Mouse (Mus musculus): ENCODE results near the gene Olfr635. TPM values are rescaled to one million over a fixed set of nuclear protein-coding genes. Genes with fewer than 3 reads are reported as not detected.

Olfr635 gene
- total and polyA plus RNA-seq, 3 experiments, result 0.33 TPM; not detected in 2

DNA sequence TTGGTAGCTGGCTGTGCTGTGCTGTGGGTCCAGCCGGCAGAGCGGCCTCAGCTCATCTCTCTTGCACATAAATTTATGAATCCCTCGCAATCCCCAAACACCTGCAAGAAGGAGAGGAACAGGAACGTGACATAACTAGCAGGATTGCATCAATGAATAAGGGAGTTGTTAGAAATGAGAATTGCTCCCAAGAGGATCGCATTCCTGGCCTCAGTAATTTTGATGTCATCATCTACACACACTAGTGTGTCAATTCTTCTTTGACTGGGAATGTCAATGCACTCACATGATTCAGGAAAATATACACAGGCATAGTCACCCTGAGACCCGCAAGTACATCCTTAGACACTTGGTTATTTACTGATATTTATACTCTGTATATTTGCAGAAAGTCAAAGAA is 54.5 kb downstream of the Olfr635 start, which contains the start of gene Olfr640:
Olfr640 (minus strand) TSS at position 101 of the 400 bp plus-strand sequence.
- TF ChIP-seq TAL1 (conservative IDR thresholded peaks at IDR 0.05; ENCODE audit: low read depth, low read length) (no peak), CTCF (IDR thresholded peaks at IDR 0.05; ENCODE audit: low read depth, low read length) (no peak), GATA2 (IDR thresholded peaks at IDR 0.05; ENCODE audit: borderline replicate concordance, low read depth, low read length) (no peak), GATA1 (IDR thresholded peaks at IDR 0.05; ENCODE audit: borderline replicate concordance, low read length) (no peak), POLR2AphosphoS5 (IDR thresholded peaks at IDR 0.05; ENCODE audit: insufficient replicate concordance, low read depth, low read length) (no peak)
- no peaks in the 10 kb centered on the region for H3K4me1 ChIP-seq (ENCODE audit: insufficient read depth, low read depth, low read length)
- no peak for ATAC-seq (ENCODE audit: extremely low read depth, insufficient number of reproducible peaks, low FRiP score, poor library complexity, severe bottlenecking)

DNA sequence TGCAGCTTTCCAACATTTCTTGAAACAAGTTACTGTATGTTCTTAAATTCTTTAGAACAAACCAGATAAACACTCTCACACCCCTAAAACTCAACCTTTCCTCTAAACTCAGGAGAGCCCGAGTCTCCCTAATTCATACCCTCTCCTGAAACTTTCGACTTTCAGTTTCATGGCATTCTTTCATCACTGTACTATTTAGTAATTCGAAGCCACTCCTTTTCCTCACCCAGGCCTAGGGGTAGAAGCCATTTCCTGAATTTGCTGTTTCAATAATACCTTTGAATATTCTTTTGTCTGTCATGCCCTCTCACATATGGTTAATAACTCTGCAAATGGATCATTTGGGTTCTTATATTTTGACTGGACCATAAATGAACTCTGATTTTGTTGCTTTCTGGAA is 56.0 kb downstream of the Olfr635 start:
- Histone ChIP-seq H3K36me3 (replicated peaks) (no peaks in the 10 kb centered on the region), H3K4me3 (ENCODE audit: low read depth, low read length) (no peak overlapping the region), H3K4me1 (ENCODE audit: insufficient read depth, low read depth, low read length) (no peaks in the 10 kb centered on the region), H3K9me3 (replicated peaks) (no peaks in the 10 kb centered on the region), H3K27me3 (ENCODE audit: insufficient read depth, low read length) (peaks cover 2% of the 10 kb centered on the region; the same call in 1 of the 2 replicates)
- DNase-seq (ENCODE audit: low spot score), result no peak
- no peak for ATAC-seq (ENCODE audit: extremely low read depth, insufficient number of reproducible peaks, low FRiP score, poor library complexity, severe bottlenecking)
- TF ChIP-seq CTCF (IDR thresholded peaks at IDR 0.05; ENCODE audit: low read depth, low read length) (no peak), POLR2AphosphoS5 (IDR thresholded peaks at IDR 0.05; ENCODE audit: insufficient replicate concordance, low read depth, low read length) (no peak), TAL1 (conservative IDR thresholded peaks at IDR 0.05; ENCODE audit: low read depth, low read length) (no peak)

More for the DNA sequence above, 54.5 kb downstream of the Olfr635 start, which contains the start of gene Olfr640:
- Histone ChIP-seq H3K9me3 (replicated peaks) (no peaks in the 10 kb centered on the region), H3K4me3 (ENCODE audit: low read depth, low read length) (no peak within 1 kb of the TSS), H3K27me3 (ENCODE audit: insufficient read depth, low read length) (peaks cover 2% of the 10 kb centered on the region; the same call in 1 of the 2 replicates), H3K36me3 (replicated peaks) (no peaks in the 10 kb centered on the region)
- DNase-seq (ENCODE audit: low spot score), result no peak

DNA sequence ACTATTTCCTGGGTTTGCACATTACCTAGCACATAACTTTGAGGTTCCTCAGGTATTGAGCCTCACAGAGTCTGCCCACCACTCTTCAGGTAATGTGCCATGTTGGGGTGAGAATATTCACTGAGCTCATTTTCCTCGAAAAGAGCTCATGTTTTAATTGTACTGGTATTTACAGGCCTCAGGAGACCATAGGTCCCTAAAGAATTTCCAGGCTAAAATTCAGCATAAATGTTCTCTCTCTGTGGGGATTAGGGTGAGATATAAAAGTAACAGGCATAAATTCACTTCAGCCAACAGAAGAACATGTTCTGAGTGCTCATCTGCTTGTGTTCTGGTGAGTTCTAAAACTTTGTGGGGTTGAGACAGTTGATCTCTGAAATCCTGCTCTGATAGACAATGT is 64.2 kb downstream of the Olfr635 start, which contains the start of gene Olfr641:
Olfr641 (plus strand) TSS at position 301 of the 400 bp plus-strand sequence.
- H3K36me3 ChIP-seq (replicated peaks), result no peaks in the 10 kb centered on the region
- H3K4me1 ChIP-seq (ENCODE audit: insufficient read depth, low read depth, low read length), result no peaks in the 10 kb centered on the region
- TF ChIP-seq GATA1 (IDR thresholded peaks at IDR 0.05; ENCODE audit: borderline replicate concordance, low read length) (no peak), CTCF (IDR thresholded peaks at IDR 0.05; ENCODE audit: low read depth, low read length) (no peak), TAL1 (conservative IDR thresholded peaks at IDR 0.05; ENCODE audit: low read depth, low read length) (no peak), GATA2 (IDR thresholded peaks at IDR 0.05; ENCODE audit: borderline replicate concordance, low read depth, low read length) (no peak), POLR2AphosphoS5 (IDR thresholded peaks at IDR 0.05; ENCODE audit: insufficient replicate concordance, low read depth, low read length) (no peak)
- DNase-seq (ENCODE audit: low spot score) (no peak), ATAC-seq (ENCODE audit: extremely low read depth, insufficient number of reproducible peaks, low FRiP score, poor library complexity, severe bottlenecking) (no peak)
- H3K9me3 ChIP-seq (replicated peaks), result no peaks in the 10 kb centered on the region
- H3K4me3 ChIP-seq (ENCODE audit: low read depth, low read length), result no peak within 1 kb of the TSS
- H3K27me3 ChIP-seq (ENCODE audit: insufficient read depth, low read length), result no peaks in the 10 kb centered on the region

Other genes with a start within 250 kb of the Olfr635 start
Only the 20 nearest of the 34 such genes appear.
- gene Hbb-bt, start 157.2 kb upstream of the Olfr635 start, total RNA-seq (2014; fragmentation: Nextera tagmentation), result 14.8 and 396 TPM in 2 replicates
- gene Hbb-bt, start 157.2 kb upstream of the Olfr635 start, total RNA-seq (2017), result 3.3 and 7.8 TPM in 2 replicates
- gene Hbb-bt, start 157.2 kb upstream of the Olfr635 start, polyA plus RNA-seq (2012), result 27.9 and 40.4 TPM in 2 replicates
- gene Hbb-bs, start 143.1 kb upstream of the Olfr635 start, total RNA-seq (2014; fragmentation: Nextera tagmentation), result 153 and 3,173 TPM in 2 replicates
- gene Hbb-bs, start 143.1 kb upstream of the Olfr635 start, total RNA-seq (2017), result 10.4 and 23.5 TPM in 2 replicates
- gene Hbb-bs, start 143.1 kb upstream of the Olfr635 start, polyA plus RNA-seq (2012), result 137 and 158 TPM in 2 replicates
- gene Hbb-bh2, start 130.6 kb upstream of the Olfr635 start, total RNA-seq (2014; fragmentation: Nextera tagmentation), result not detected in 2 replicates
- gene Hbb-bh2, start 130.6 kb upstream of the Olfr635 start, total RNA-seq (2017), result not detected in 2 replicates
- not detected in 2 replicates for gene Hbb-bh2, start 130.6 kb upstream of the Olfr635 start, polyA plus RNA-seq (2012)
- 1.6 TPM in 1 of 2 replicates, not detected in the other for gene Hbb-bh1, start 128.0 kb upstream of the Olfr635 start, total RNA-seq (2014; fragmentation: Nextera tagmentation)
- gene Hbb-bh1, start 128.0 kb upstream of the Olfr635 start, total RNA-seq (2017), result 0.41 TPM in 1 of 2 replicates, not detected in the other
- not detected in 2 replicates for gene Hbb-bh1, start 128.0 kb upstream of the Olfr635 start, polyA plus RNA-seq (2012)
- not detected in 2 replicates for gene Hbb-y, start 117.9 kb upstream of the Olfr635 start, total RNA-seq (2014; fragmentation: Nextera tagmentation)
- not detected in 2 replicates for gene Hbb-y, start 117.9 kb upstream of the Olfr635 start, total RNA-seq (2017)
- not detected in 2 replicates for gene Hbb-y, start 117.9 kb upstream of the Olfr635 start, polyA plus RNA-seq (2012)
- gene Olfr66, start 84.9 kb upstream of the Olfr635 start, total RNA-seq (2014; fragmentation: Nextera tagmentation), result not detected in 2 replicates
- 0.12 TPM in 1 of 2 replicates, not detected in the other for gene Olfr66, start 84.9 kb upstream of the Olfr635 start, total RNA-seq (2017)
- gene Olfr66, start 84.9 kb upstream of the Olfr635 start, polyA plus RNA-seq (2012), result not detected in 2 replicates
- not detected in 2 replicates for gene Olfr64, start 76.7 kb upstream of the Olfr635 start, total RNA-seq (2014; fragmentation: Nextera tagmentation)
- 0.05 TPM in 1 of 2 replicates, not detected in the other for gene Olfr64, start 76.7 kb upstream of the Olfr635 start, total RNA-seq (2017)
- gene Olfr64, start 76.7 kb upstream of the Olfr635 start, polyA plus RNA-seq (2012), result not detected in 2 replicates
- not detected in 2 replicates for gene Olfr65, start 67.7 kb upstream of the Olfr635 start, total RNA-seq (2014; fragmentation: Nextera tagmentation)
- gene Olfr65, start 67.7 kb upstream of the Olfr635 start, total RNA-seq (2017), result not detected in 2 replicates
- not detected in 2 replicates for gene Olfr65, start 67.7 kb upstream of the Olfr635 start, polyA plus RNA-seq (2012)
- not detected in 2 replicates for gene Olfr631, start 42.3 kb upstream of the Olfr635 start, total RNA-seq (2014; fragmentation: Nextera tagmentation)
- gene Olfr631, start 42.3 kb upstream of the Olfr635 start, total RNA-seq (2017), result 0.33 TPM in 1 of 2 replicates, not detected in the other
- gene Olfr631, start 42.3 kb upstream of the Olfr635 start, polyA plus RNA-seq (2012), result not detected in 2 replicates
- not detected in 2 replicates for gene Olfr632, start 36.8 kb upstream of the Olfr635 start, total RNA-seq (2014; fragmentation: Nextera tagmentation)
- gene Olfr632, start 36.8 kb upstream of the Olfr635 start, total RNA-seq (2017), result 0.16 TPM in 1 of 2 replicates, not detected in the other
- gene Olfr632, start 36.8 kb upstream of the Olfr635 start, polyA plus RNA-seq (2012), result not detected in 2 replicates
- not detected in 2 replicates for gene Olfr633, start 26.7 kb upstream of the Olfr635 start, total RNA-seq (2014; fragmentation: Nextera tagmentation)
- 0.11 and 0.35 TPM in 2 replicates for gene Olfr633, start 26.7 kb upstream of the Olfr635 start, total RNA-seq (2017)
- gene Olfr633, start 26.7 kb upstream of the Olfr635 start, polyA plus RNA-seq (2012), result not detected in 2 replicates
- not detected in 2 replicates for gene Olfr638, start 27.6 kb downstream of the Olfr635 start, total RNA-seq (2014; fragmentation: Nextera tagmentation)
- not detected in 2 replicates for gene Olfr638, start 27.6 kb downstream of the Olfr635 start, total RNA-seq (2017)
- not detected in 2 replicates for gene Olfr638, start 27.6 kb downstream of the Olfr635 start, polyA plus RNA-seq (2012)
- gene Olfr639, start 46.2 kb downstream of the Olfr635 start, total RNA-seq (2014; fragmentation: Nextera tagmentation), result not detected in 2 replicates
- 0.17 and 0.22 TPM in 2 replicates for gene Olfr639, start 46.2 kb downstream of the Olfr635 start, total RNA-seq (2017)
- gene Olfr639, start 46.2 kb downstream of the Olfr635 start, polyA plus RNA-seq (2012), result not detected in 2 replicates
- not detected in 2 replicates for gene Olfr640, start 54.4 kb downstream of the Olfr635 start, total RNA-seq (2014; fragmentation: Nextera tagmentation)
- gene Olfr640, start 54.4 kb downstream of the Olfr635 start, total RNA-seq (2017), result 0.11 and 0.17 TPM in 2 replicates
- not detected in 2 replicates for gene Olfr640, start 54.4 kb downstream of the Olfr635 start, polyA plus RNA-seq (2012)
- not detected in 2 replicates for gene Olfr641, start 64.3 kb downstream of the Olfr635 start, total RNA-seq (2014; fragmentation: Nextera tagmentation)
- 0.12 TPM in 1 of 2 replicates, not detected in the other for gene Olfr641, start 64.3 kb downstream of the Olfr635 start, total RNA-seq (2017)
- not detected in 2 replicates for gene Olfr641, start 64.3 kb downstream of the Olfr635 start, polyA plus RNA-seq (2012)
- gene Olfr642, start 81.5 kb downstream of the Olfr635 start, total RNA-seq (2014; fragmentation: Nextera tagmentation), result not detected in 2 replicates
- gene Olfr642, start 81.5 kb downstream of the Olfr635 start, total RNA-seq (2017), result 0.11 and 0.12 TPM in 2 replicates
- not detected in 2 replicates for gene Olfr642, start 81.5 kb downstream of the Olfr635 start, polyA plus RNA-seq (2012)
- not detected in 2 replicates for gene 4930516K23Rik, start 90.3 kb downstream of the Olfr635 start, total RNA-seq (2014; fragmentation: Nextera tagmentation)
- 0.05 and 0.23 TPM in 2 replicates for gene 4930516K23Rik, start 90.3 kb downstream of the Olfr635 start, total RNA-seq (2017)
- gene 4930516K23Rik, start 90.3 kb downstream of the Olfr635 start, polyA plus RNA-seq (2012), result not detected in 2 replicates
- gene Olfr644, start 100.7 kb downstream of the Olfr635 start, total RNA-seq (2014; fragmentation: Nextera tagmentation), result not detected in 2 replicates
- gene Olfr644, start 100.7 kb downstream of the Olfr635 start, total RNA-seq (2017), result 0.17 and 0.76 TPM in 2 replicates
- gene Olfr644, start 100.7 kb downstream of the Olfr635 start, polyA plus RNA-seq (2012), result not detected in 2 replicates
- gene Olfr645, start 114.3 kb downstream of the Olfr635 start, total RNA-seq (2014; fragmentation: Nextera tagmentation), result not detected in 2 replicates
- gene Olfr645, start 114.3 kb downstream of the Olfr635 start, total RNA-seq (2017), result 0.05 and 0.12 TPM in 2 replicates
- not detected in 2 replicates for gene Olfr645, start 114.3 kb downstream of the Olfr635 start, polyA plus RNA-seq (2012)
- not detected in 2 replicates for gene Olfr646, start 133.7 kb downstream of the Olfr635 start, total RNA-seq (2014; fragmentation: Nextera tagmentation)
- gene Olfr646, start 133.7 kb downstream of the Olfr635 start, total RNA-seq (2017), result 0.06 and 0.33 TPM in 2 replicates
- gene Olfr646, start 133.7 kb downstream of the Olfr635 start, polyA plus RNA-seq (2012), result not detected in 2 replicates

Measured in G1E (cell line).